Mouse (Mus musculus) lung, adult 18-20 months (tissue): ENCODE data around the gene Gpatch2.

Source experiments
- DNase-seq, 2 experiments: peaks; one replicate each; pipeline ENCODE4 v3.0.0; 2022; ENCODE audit warnings: mixed read lengths in 2 of 2

Gene Gpatch2

GRCm38 (mm10) chr1:187374418-187374817 is 159.1 kb downstream of the Gpatch2 start:
- DNase-seq: no peak

- DNase-seq: no peak
These were observed 161.8 kb downstream of the Gpatch2 start for GRCm38 (mm10) chr1:187376946-187377671.

GRCm38 (mm10) chr1:187377865-187378524 is 162.7 kb downstream of the Gpatch2 start:
- DNase-seq: no peak

GRCm38 (mm10) chr1:187389476-187389875 is 174.2 kb downstream of the Gpatch2 start:
- DNase-seq: no peak

- no peak for DNase-seq
These were observed 185.5 kb downstream of the Gpatch2 start for GRCm38 (mm10) chr1:187400834-187401233.
